Mouse (Mus musculus) CH12.LX (cell line): ENCODE data around the gene 2610507B11Rik. TPM values are rescaled to one million over a fixed set of nuclear protein-coding genes. Genes with fewer than 3 reads are reported as not detected.
A peak's percentile ranks its signal among the peaks of the same experiment; 100 is the strongest.

Source experiments
- DNase-seq: peaks from one replicate; pipeline ENCODE4 v3.0.0-alpha.2; 2013; ENCODE audit errors: extremely low read depth
- H3K27ac ChIP-seq: 2 replicates; pipeline ENCODE4 v1.5.1; 2012; ENCODE audit warnings: low read depth, mild to moderate bottlenecking, control low read depth, moderate library complexity; ENCODE audit not compliant: insufficient read depth
- H3K27me3 ChIP-seq: replicated peaks from 2 replicates; pipeline ENCODE3; 2012; ENCODE audit warnings: inconsistent platforms
- H3K36me3 ChIP-seq, 2 experiments: replicated peaks in 1 of 2; 2 replicates each; pipeline versions ENCODE3 to v1.6.1; 2012; ENCODE audit warnings: inconsistent platforms in 1 of 2, low read length in 1 of 2, mild to moderate bottlenecking in 1 of 2, mixed read lengths in 1 of 2, moderate library complexity in 1 of 2; ENCODE audit not compliant: control insufficient read depth in 1 of 2, insufficient read depth in 1 of 2
- H3K4me1 ChIP-seq, 2 experiments: 2 replicates each; pipeline ENCODE4 v1.6.1; 2012; ENCODE audit warnings: inconsistent platforms in 1 of 2, moderate library complexity in 1 of 2; ENCODE audit not compliant: insufficient read depth in 2 of 2, control insufficient read depth in 1 of 2
- H3K4me2 ChIP-seq: 2 replicates; pipeline ENCODE4 v1.6.1; 2012; ENCODE audit warnings: low read depth, mild to moderate bottlenecking, control low read depth; ENCODE audit not compliant: poor library complexity, insufficient read depth, severe bottlenecking
- H3K4me3 ChIP-seq, 3 experiments: fragments of 150-350 bp in 1 of 3; sonication (generic) in 1 of 3; replicated peaks in 1 of 3; 2 replicates each; pipeline versions ENCODE3 to v1.5.1; 2011 to 2012; ENCODE audit warnings: low read depth in 2 of 3, low read length in 2 of 3, mild to moderate bottlenecking in 2 of 3, moderate library complexity in 2 of 3, control low read depth in 1 of 3, improper control_type of control experiment in 1 of 3, inconsistent platforms in 1 of 3, mixed read lengths in 1 of 3; ENCODE audit not compliant: poor library complexity in 1 of 3
- H3K79me2 ChIP-seq: replicated peaks from 2 replicates; pipeline ENCODE4 v1.6.1; 2012; ENCODE audit warnings: mild to moderate bottlenecking, moderate library complexity; ENCODE audit not compliant: control insufficient read depth, poor library complexity, insufficient read depth, severe bottlenecking; ENCODE audit errors: extremely low read depth
- H3K9ac ChIP-seq: 2 replicates; pipeline ENCODE4 v1.6.1; 2012; ENCODE audit warnings: low read depth, mild to moderate bottlenecking, control low read depth, moderate library complexity; ENCODE audit not compliant: insufficient read depth
- H3K9me3 ChIP-seq: replicated peaks from 2 replicates; pipeline ENCODE3; 2012; ENCODE audit warnings: low read length, inconsistent platforms, mixed read lengths
- CTCF ChIP-seq, 2 experiments: IDR thresholded peaks in 1 of 2; conservative IDR thresholded peaks in 1 of 2; 2 replicates each; pipeline ENCODE4 v1.5.1; 2011 to 2012; ENCODE audit warnings: low read depth in 2 of 2, low read length in 2 of 2, improper control_type of control experiment in 1 of 2, inconsistent platforms in 1 of 2, mild to moderate bottlenecking in 1 of 2, moderate library complexity in 1 of 2
- E2F4 ChIP-seq: IDR thresholded peaks from 2 replicates; pipeline ENCODE4 v1.6.1; 2011; ENCODE audit warnings: low read depth, low read length, improper control_type of control experiment; ENCODE audit not compliant: insufficient replicate concordance
- IRF4 ChIP-seq: IDR thresholded peaks from 2 replicates; pipeline ENCODE4 v1.6.1; 2014; ENCODE audit warnings: low read depth, mild to moderate bottlenecking, inconsistent platforms, low read length, improper control_type of control experiment
- JUN ChIP-seq: IDR thresholded peaks from 2 replicates; pipeline ENCODE4 v1.6.1; 2011; ENCODE audit warnings: low read depth, mild to moderate bottlenecking, low read length, improper control_type of control experiment, moderate library complexity; ENCODE audit not compliant: insufficient read depth
- JUND ChIP-seq: conservative IDR thresholded peaks from 2 replicates; pipeline ENCODE4 v1.6.1; 2011; ENCODE audit warnings: low read depth, low read length, improper control_type of control experiment
- MAZ ChIP-seq: IDR thresholded peaks from 2 replicates; pipeline ENCODE4 v1.6.1; 2012; ENCODE audit warnings: low read depth, mild to moderate bottlenecking, inconsistent platforms, low read length, improper control_type of control experiment, moderate library complexity
- PAX5 ChIP-seq: IDR thresholded peaks from 2 replicates; pipeline ENCODE4 v1.6.1; 2012; ENCODE audit warnings: low read length, inconsistent platforms, mixed read lengths
- POLR2A ChIP-seq: IDR thresholded peaks from 2 replicates; pipeline ENCODE4 v1.6.1; 2011; ENCODE audit warnings: low read depth, mild to moderate bottlenecking, improper control_type of control experiment, low read length
- POLR2AphosphoS2 ChIP-seq: IDR thresholded peaks from 2 replicates; pipeline ENCODE4 v1.6.1; 2011; ENCODE audit warnings: low read depth, low read length, improper control_type of control experiment
- RAD21 ChIP-seq: IDR thresholded peaks from 2 replicates; pipeline ENCODE4 v1.6.1; 2011; ENCODE audit warnings: low read depth, mild to moderate bottlenecking, low read length, improper control_type of control experiment, moderate library complexity
- RCOR1 ChIP-seq: conservative IDR thresholded peaks from 2 replicates; pipeline ENCODE4 v1.6.1; 2012; ENCODE audit warnings: low read depth, mild to moderate bottlenecking, inconsistent platforms, low read length, improper control_type of control experiment
- SMC3 ChIP-seq: IDR thresholded peaks from 2 replicates; pipeline ENCODE4 v1.6.1; 2011; ENCODE audit warnings: low read depth, low read length, improper control_type of control experiment
- TBP ChIP-seq: conservative IDR thresholded peaks from 2 replicates; pipeline ENCODE4 v1.6.1; 2011; ENCODE audit warnings: low read depth, low read length, improper control_type of control experiment
- UBTF ChIP-seq: IDR thresholded peaks from 2 replicates; pipeline ENCODE4 v1.6.1; 2012; ENCODE audit warnings: low read depth, mild to moderate bottlenecking, inconsistent platforms, low read length, improper control_type of control experiment, moderate library complexity
- ZNF384 ChIP-seq: IDR thresholded peaks from 2 replicates; pipeline ENCODE4 v1.6.1; 2012; ENCODE audit warnings: low read depth, low read length, improper control_type of control experiment, inconsistent platforms
- dilution Hi-C: fragments of 300-500 bp; cut with MboI; formaldehyde crosslinking; loops from 2 replicates; pipeline ENCODE4 v1.14.3; 2020; ENCODE audit warnings: low sequenced_read_pairs; ENCODE audit not compliant: extremely low pct_unique_long_range_greater_than_20kb, extremely low pct_ligation_motif_present
- in situ Hi-C: fragments of 300-500 bp; cut with MboI; formaldehyde crosslinking; loops from 3 replicates; pipeline ENCODE4 v1.14.3; 2019; ENCODE audit warnings: low sequenced_read_pairs, low pct_ligation_motif_present, low pct_unique_long_range_greater_than_20kb, mixed read lengths
- polyA plus RNA-seq: library from polyadenylated mRNA; unstranded; fragments of >175 nt; gene quantifications from 2 replicates; pipeline ENCODE4 v1.2.1, GENCODE M21; 2012; ENCODE audit warnings: low read depth; ENCODE audit not compliant: insufficient read length
- total RNA-seq, 2 experiments: library from RNA; depleted of rRNA; stranded (reverse); fragments of 300-350 nt in 1 of 2; fragments of >200 nt in 1 of 2; gene quantifications; 2 replicates each; pipeline ENCODE4 v1.2.3; 2012 to 2014

The 2610507B11Rik gene
- total and polyA plus RNA-seq, 3 experiments, result 58.9 to 96.9 (median 89.3) TPM

- Histone ChIP-seq H3K27me3 (peaks cover 7% of the 10 kb centered on the region), H3K36me3 (peaks cover 21 to 33% of the 10 kb centered on the region in 2 experiments), H3K9me3 (no peaks in the 10 kb centered on the region), H3K9ac (no peak overlapping the region), H3K4me2 (no peak overlapping the region), H3K4me1 (no peaks in the 10 kb centered on the region), H3K4me3 (no peak overlapping the region), H3K79me2 (no peaks in the 10 kb centered on the region), H3K27ac (no peak overlapping the region)
- dilution Hi-C loops, result no loop called here
- in situ Hi-C loops, result no loop called here
- peak; percentile 18; the same call in 1 of the 2 replicates for TF ChIP-seq ZNF384
- TF ChIP-seq TBP, result no peak
- TF ChIP-seq JUN, result no peak
- peak in 1 of 2 experiments; percentile 57; a peak in 2 of 4 replicates for TF ChIP-seq CTCF (conservative IDR thresholded peaks at IDR 0.05 in 1 of 2, IDR thresholded peaks at IDR 0.05 in 1 of 2; ENCODE audit: low read depth in 2 of 2, low read length in 2 of 2)
- TF ChIP-seq SMC3, result peak; percentile 37
- peak; percentile 46 for TF ChIP-seq RAD21
- peak; percentile 34 for DNase-seq
Measured at GRCm38 (mm10) chr11:78256618-78257017, 4.9 kb upstream of the 2610507B11Rik start.

GRCm38 (mm10) chr11:78260489-78261258, 878 bp upstream of the 2610507B11Rik start:
- no peak overlapping the region for H3K27ac ChIP-seq
- no peaks in the 10 kb centered on the region for H3K9me3 ChIP-seq
- in situ Hi-C loops, result no loop called here
- peaks cover 7% of the 10 kb centered on the region for H3K27me3 ChIP-seq
- H3K4me3 ChIP-seq, result no peak overlapping the region
- peaks cover 23 to 32% of the 10 kb centered on the region in 2 experiments for H3K36me3 ChIP-seq
- no peak overlapping the region; the same call in 1 of the 2 replicates for H3K9ac ChIP-seq
- peaks cover 19% of the 10 kb centered on the region for H3K79me2 ChIP-seq
- no peak for DNase-seq
- TF ChIP-seq PAX5 (no peak), JUND (no peak), POLR2A (no peak), MAZ (no peak), IRF4 (no peak), POLR2AphosphoS2 (no peak), UBTF (0 out of 2 replicates have a peak, but pooled peaks have one; percentile 1), RCOR1 (no peak), E2F4 (no peak), ZNF384 (peak; percentile 51)
- dilution Hi-C loops, result no loop called here
- H3K4me2 ChIP-seq, result peak overlapping the region; percentile 0; the same call in 1 of the 2 replicates
- H3K4me1 ChIP-seq, result peaks cover 0 to 17% of the 10 kb centered on the region in 2 experiments; a peak in 2 of 4 replicates
